Mouse (Mus musculus): ENCODE measurements around the gene Tmem129.
A peak's percentile ranks its signal among the peaks of the same experiment; 100 is the strongest.

Tmem129 gene

GRCm38 (mm10) chr5:33657787-33658663 is at the start of gene Tmem129, which contains the start of gene Tacc3:
Gene Tmem129 (minus strand): TSS chr5:33658416.
Gene Tacc3 (plus strand): TSS chr5:33658128.
- peak; percentile 100 for DNase-seq (ENCODE audit: low read depth, low spot score)

GRCm38 (mm10) chr5:33707163-33707562 is 48.9 kb upstream of the Tmem129 start:
- DNase-seq (ENCODE audit: low read depth, low spot score): no peak

- no peak for DNase-seq (ENCODE audit: low read depth, low spot score)
Observed at GRCm38 (mm10) chr5:33706350-33706629, 48.1 kb upstream of the Tmem129 start.

- DNase-seq (ENCODE audit: low read depth, low spot score): no peak
Observed at GRCm38 (mm10) chr5:33705612-33706349, 47.6 kb upstream of the Tmem129 start.

GRCm38 (mm10) chr5:33704945-33705611 is 46.9 kb upstream of the Tmem129 start:
- no peak for DNase-seq (ENCODE audit: low read depth, low spot score)

- DNase-seq (ENCODE audit: low read depth, low spot score): no peak
Observed at GRCm38 (mm10) chr5:33703999-33704398, 45.8 kb upstream of the Tmem129 start.

GRCm38 (mm10) chr5:33701832-33702231 is 43.6 kb upstream of the Tmem129 start:
- no peak for DNase-seq (ENCODE audit: low read depth, low spot score)

- no peak for DNase-seq (ENCODE audit: low read depth, low spot score)
Observed at GRCm38 (mm10) chr5:33700010-33700409, 41.8 kb upstream of the Tmem129 start.

- DNase-seq (ENCODE audit: low read depth, low spot score): no peak
Observed at GRCm38 (mm10) chr5:33698669-33699068, 40.5 kb upstream of the Tmem129 start.

- DNase-seq (ENCODE audit: low read depth, low spot score): no peak
Observed at GRCm38 (mm10) chr5:33697947-33698512, 39.8 kb upstream of the Tmem129 start.

GRCm38 (mm10) chr5:33697534-33697933 is 39.3 kb upstream of the Tmem129 start:
- DNase-seq (ENCODE audit: low read depth, low spot score): no peak

GRCm38 (mm10) chr5:33696430-33696829 is 38.2 kb upstream of the Tmem129 start:
- no peak for DNase-seq (ENCODE audit: low read depth, low spot score)

GRCm38 (mm10) chr5:33695718-33696121 is 37.5 kb upstream of the Tmem129 start:
- no peak for DNase-seq (ENCODE audit: low read depth, low spot score)

- DNase-seq (ENCODE audit: low read depth, low spot score): no peak
Observed at GRCm38 (mm10) chr5:33694848-33695717, 36.9 kb upstream of the Tmem129 start.

GRCm38 (mm10) chr5:33694461-33694847 is 36.2 kb upstream of the Tmem129 start:
- no peak for DNase-seq (ENCODE audit: low read depth, low spot score)

GRCm38 (mm10) chr5:33692393-33692792 is 34.2 kb upstream of the Tmem129 start:
- no peak for DNase-seq (ENCODE audit: low read depth, low spot score)

- DNase-seq (ENCODE audit: low read depth, low spot score): no peak
Observed at GRCm38 (mm10) chr5:33689852-33690645, 31.8 kb upstream of the Tmem129 start.

- DNase-seq (ENCODE audit: low read depth, low spot score): no peak
Observed at GRCm38 (mm10) chr5:33689221-33689844, 31.1 kb upstream of the Tmem129 start.

- DNase-seq (ENCODE audit: low read depth, low spot score): no peak
Observed at GRCm38 (mm10) chr5:33688278-33689220, 30.3 kb upstream of the Tmem129 start.

All from 3T3-L1 (cell line).